Mouse (Mus musculus): ENCODE measurements around the gene Nrsn1. TPM values are rescaled to one million over a fixed set of nuclear protein-coding genes. Genes with fewer than 3 reads are reported as not detected.

Nrsn1 gene
- total and polyA plus RNA-seq, 2 experiments, result not detected

DNA sequence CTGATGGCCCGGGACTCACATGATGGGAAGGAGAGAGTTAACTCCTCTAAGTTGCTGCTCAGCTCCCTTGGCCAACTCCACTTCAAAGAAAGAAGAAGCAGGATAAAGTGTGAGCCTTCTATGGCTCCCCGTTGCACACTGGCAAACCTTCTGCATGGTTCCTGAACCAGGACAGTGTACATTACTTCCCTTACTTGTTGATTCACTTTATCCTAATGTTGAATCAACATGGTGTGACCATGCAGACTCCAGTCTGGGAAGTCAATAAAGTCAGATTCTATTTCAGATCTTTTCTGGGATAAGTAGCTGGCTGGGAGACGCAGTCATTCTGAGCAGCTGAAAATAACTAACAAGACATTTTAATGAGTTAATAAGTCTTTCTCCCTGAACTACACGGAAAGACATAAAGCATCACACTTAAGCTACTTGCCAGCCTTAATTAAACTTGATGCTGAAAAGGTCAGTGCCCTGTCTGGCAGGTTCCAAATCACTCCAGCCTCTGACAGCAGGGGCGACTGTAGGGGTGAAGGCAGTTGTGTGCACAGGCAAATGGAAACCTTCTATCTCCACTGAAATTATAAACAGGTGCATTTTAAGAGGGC, 50.0 kb downstream of the Nrsn1 start:
- no peak overlapping the region for H3K9ac ChIP-seq (ENCODE audit: low read depth, low read length)
- H3K4me1 ChIP-seq (ENCODE audit: control insufficient read depth, insufficient read depth, low read length), result no peaks in the 10 kb centered on the region
- H3K27ac ChIP-seq (replicated peaks; ENCODE audit: insufficient read depth, low read depth, low read length), result no peak overlapping the region
- no peaks in the 10 kb centered on the region for H3K27me3 ChIP-seq (ENCODE audit: control insufficient read depth, insufficient read depth, low read length)
- no peaks in the 10 kb centered on the region for H3K36me3 ChIP-seq (ENCODE audit: control insufficient read depth, insufficient read depth, low read length)
- H3K4me3 ChIP-seq (ENCODE audit: insufficient read depth, low read depth, low read length), result no peak overlapping the region
- H3K79me2 ChIP-seq (ENCODE audit: control insufficient read depth, insufficient read depth, low read length), result no peaks in the 10 kb centered on the region
- 70% methylated on average over 5 of the region's 5 CpGs for WGBS
- TF ChIP-seq POLR2A (IDR thresholded peaks at IDR 0.05; ENCODE audit: extremely low read depth, insufficient read depth, low read length) (no peak), CTCF (IDR thresholded peaks at IDR 0.05; ENCODE audit: low read depth, low read length) (no peak)
- DNase-seq (ENCODE audit: extremely low read depth, low read depth, low spot score), result no peak

DNA sequence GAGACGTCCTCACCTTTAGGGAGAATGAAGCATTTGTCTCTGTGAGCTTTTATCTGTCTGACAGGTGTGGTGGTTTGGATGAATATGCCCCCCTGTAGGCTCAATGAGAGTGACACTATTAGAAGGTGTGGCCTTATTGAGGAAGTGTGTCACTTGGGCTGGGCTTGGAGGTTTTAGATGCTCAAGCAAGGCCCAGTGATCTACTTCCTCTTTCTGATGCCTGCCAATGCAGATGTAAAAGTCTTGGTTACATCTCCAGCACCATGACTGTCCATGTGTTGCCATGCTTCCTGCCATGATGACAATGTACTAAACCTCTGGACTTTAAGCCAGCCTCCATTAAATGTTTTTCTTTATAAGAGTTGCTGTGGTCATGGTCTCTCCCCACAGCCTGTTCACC, 51.9 kb downstream of the Nrsn1 start:
- Histone ChIP-seq H3K27me3 (ENCODE audit: control insufficient read depth, insufficient read depth, low read length) (no peaks in the 10 kb centered on the region), H3K36me3 (ENCODE audit: control insufficient read depth, insufficient read depth, low read length) (no peaks in the 10 kb centered on the region), H3K9ac (ENCODE audit: low read depth, low read length) (no peak overlapping the region), H3K4me1 (ENCODE audit: control insufficient read depth, insufficient read depth, low read length) (no peaks in the 10 kb centered on the region), H3K4me3 (ENCODE audit: insufficient read depth, low read depth, low read length) (no peak overlapping the region), H3K27ac (replicated peaks; ENCODE audit: insufficient read depth, low read depth, low read length) (no peak overlapping the region), H3K79me2 (ENCODE audit: control insufficient read depth, insufficient read depth, low read length) (no peaks in the 10 kb centered on the region)
- TF ChIP-seq POLR2A (IDR thresholded peaks at IDR 0.05; ENCODE audit: extremely low read depth, insufficient read depth, low read length), result no peak
- no peak for TF ChIP-seq CTCF (IDR thresholded peaks at IDR 0.05; ENCODE audit: low read depth, low read length)
- DNase-seq (ENCODE audit: extremely low read depth, low read depth, low spot score), result no peak
- WGBS, result 80% methylated on average over 1 of the region's 1 CpGs

DNA sequence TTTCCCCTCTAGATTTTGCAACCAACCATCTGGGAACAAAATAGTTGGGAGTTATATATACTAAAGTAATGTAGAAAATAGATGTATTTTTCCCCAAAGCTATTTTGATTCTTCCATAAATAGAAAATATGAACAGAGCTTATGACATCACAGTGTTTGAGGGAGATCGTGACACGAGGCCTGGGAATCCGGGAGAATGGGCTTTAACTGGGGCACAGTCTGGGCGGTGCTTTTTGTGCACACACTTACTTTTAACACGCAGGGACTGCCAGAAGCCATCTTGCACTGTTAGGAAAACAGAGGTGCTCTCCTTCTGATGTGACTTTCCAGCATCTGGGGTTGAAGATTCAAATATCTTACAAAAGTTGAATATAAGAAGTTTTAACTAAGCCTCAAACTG, 63.4 kb downstream of the Nrsn1 start:
- Histone ChIP-seq H3K4me1 (ENCODE audit: control insufficient read depth, insufficient read depth, low read length) (no peaks in the 10 kb centered on the region), H3K27ac (replicated peaks; ENCODE audit: insufficient read depth, low read depth, low read length) (no peak overlapping the region), H3K36me3 (ENCODE audit: control insufficient read depth, insufficient read depth, low read length) (no peaks in the 10 kb centered on the region), H3K27me3 (ENCODE audit: control insufficient read depth, insufficient read depth, low read length) (no peaks in the 10 kb centered on the region), H3K9ac (ENCODE audit: low read depth, low read length) (no peak overlapping the region), H3K4me3 (ENCODE audit: insufficient read depth, low read depth, low read length) (no peak overlapping the region), H3K79me2 (ENCODE audit: control insufficient read depth, insufficient read depth, low read length) (no peaks in the 10 kb centered on the region)
- no peak for DNase-seq (ENCODE audit: extremely low read depth, low read depth, low spot score)
- WGBS, result 86% methylated on average over 5 of the region's 5 CpGs
- TF ChIP-seq CTCF (IDR thresholded peaks at IDR 0.05; ENCODE audit: low read depth, low read length), result no peak
- TF ChIP-seq POLR2A (IDR thresholded peaks at IDR 0.05; ENCODE audit: extremely low read depth, insufficient read depth, low read length), result no peak

Other genes starting within 250 kb of the Nrsn1 start
- 0.83 and 0.94 TPM in 2 replicates for gene Dcdc2a, start 214.5 kb downstream of the Nrsn1 start, total RNA-seq (2014; rRNA removed)
- gene Dcdc2a, start 214.5 kb downstream of the Nrsn1 start, polyA plus RNA-seq (2012; rRNA removed), result 0.29 TPM in 2 replicates

Measured in liver, adult 2 months (tissue).